Mouse (Mus musculus) embryonic facial prominence, embryonic 13.5 days (tissue): ENCODE measurements around the gene Fosb. TPM values are rescaled to one million over a fixed set of nuclear protein-coding genes. Genes with fewer than 3 reads are reported as not detected.

Source experiments
- ATAC-seq: fragments of 200-750 bp; cut with Nextera tagmentation; 2 replicates; pipeline ENCODE4 v1.8.0; 2017; ENCODE audit warnings: low read depth; ENCODE audit not compliant: insufficient number of reproducible peaks, insufficient read depth, low FRiP score, low TSS enrichment
- H3K27ac ChIP-seq: fragments of 300-500 bp; sonication (generic); 2 replicates; pipeline ENCODE4 v1.5.1; 2015; ENCODE audit warnings: moderate library complexity, mild to moderate bottlenecking, inconsistent platforms
- H3K27me3 ChIP-seq: fragments of 300-500 bp; sonication (generic); 2 replicates; pipeline ENCODE4 v1.6.1; 2015; ENCODE audit warnings: mild to moderate bottlenecking, inconsistent platforms
- H3K36me3 ChIP-seq: fragments of 300-500 bp; sonication (generic); 2 replicates; pipeline ENCODE4 v1.6.1; 2015; ENCODE audit warnings: mild to moderate bottlenecking, inconsistent platforms
- H3K4me1 ChIP-seq: fragments of 300-500 bp; sonication (generic); 2 replicates; pipeline ENCODE4 v1.6.1; 2015; ENCODE audit warnings: inconsistent platforms
- H3K4me2 ChIP-seq: fragments of 300-500 bp; sonication (generic); 2 replicates; pipeline ENCODE4 v1.6.1; 2015; ENCODE audit warnings: moderate library complexity, mild to moderate bottlenecking, inconsistent platforms
- H3K4me3 ChIP-seq: fragments of 300-500 bp; sonication (generic); 2 replicates; pipeline ENCODE4 v1.5.1; 2015; ENCODE audit warnings: mild to moderate bottlenecking, inconsistent platforms
- H3K9ac ChIP-seq: fragments of 300-500 bp; sonication (generic); 2 replicates; pipeline ENCODE4 v1.6.1; 2015; ENCODE audit warnings: mild to moderate bottlenecking, inconsistent platforms
- H3K9me3 ChIP-seq: fragments of 300-500 bp; sonication (generic); 2 replicates; pipeline ENCODE4 v1.6.1; 2016; ENCODE audit warnings: inconsistent platforms
- WGBS: fragments of 180-500 bp; shearing (Covaris S2); methylation state at CpG from one replicate; pipeline ENCODE4 v1.1.7; 2015; ENCODE audit warnings: mixed read lengths; 5-methylcytosine and 5-hydroxymethylcytosine counted together
- polyA plus RNA-seq: library from polyadenylated mRNA; unstranded; fragments of >200 nt; fragmentation: Nextera tagmentation; extraction: Ambion mirVana; gene quantifications from 2 replicates; pipeline ENCODE4 v1.2.1, GENCODE M21; 2015

The Fosb gene
- polyA plus RNA-seq, 1 experiment from 2014 or later = 0.06 TPM

DNA sequence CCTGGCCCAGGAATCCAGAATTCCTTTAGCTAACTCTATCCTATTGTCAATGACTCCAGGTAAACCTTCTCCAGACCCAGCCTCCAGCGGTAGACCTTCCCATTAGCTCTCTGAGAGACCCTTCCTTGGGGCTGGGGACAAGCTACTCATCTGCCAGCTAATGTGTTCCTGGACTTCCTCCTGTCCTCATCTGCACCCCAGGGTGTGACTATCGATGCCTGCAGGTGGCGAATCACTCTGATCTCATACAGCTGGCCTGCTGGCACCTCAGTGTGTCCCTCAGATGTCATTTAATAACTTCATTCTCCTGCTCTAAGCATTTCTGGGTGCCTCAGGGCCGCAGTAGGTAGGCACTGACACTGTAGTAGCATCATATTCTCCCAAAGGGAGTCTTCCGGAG, 17.9 kb upstream of the Fosb start:
- 82% methylated on average over 5 of the region's 5 CpGs for WGBS
- H3K4me3 ChIP-seq = no peak overlapping the region; the same call in 1 of the 2 replicates
- H3K9ac ChIP-seq = peak overlapping the region; percentile 67; the same call in 1 of the 2 replicates
- no peaks in the 10 kb centered on the region; the same call in none of the 2 replicates for H3K27me3 ChIP-seq
- H3K27ac ChIP-seq = no peak overlapping the region
- no peak for ATAC-seq
- peaks cover 20% of the 10 kb centered on the region for H3K4me1 ChIP-seq
- 0 out of 2 replicates have a peak overlapping the region, but pooled peaks have one; percentile 73 for H3K4me2 ChIP-seq
- no peaks in the 10 kb centered on the region for H3K36me3 ChIP-seq
- H3K9me3 ChIP-seq = no peaks in the 10 kb centered on the region

DNA sequence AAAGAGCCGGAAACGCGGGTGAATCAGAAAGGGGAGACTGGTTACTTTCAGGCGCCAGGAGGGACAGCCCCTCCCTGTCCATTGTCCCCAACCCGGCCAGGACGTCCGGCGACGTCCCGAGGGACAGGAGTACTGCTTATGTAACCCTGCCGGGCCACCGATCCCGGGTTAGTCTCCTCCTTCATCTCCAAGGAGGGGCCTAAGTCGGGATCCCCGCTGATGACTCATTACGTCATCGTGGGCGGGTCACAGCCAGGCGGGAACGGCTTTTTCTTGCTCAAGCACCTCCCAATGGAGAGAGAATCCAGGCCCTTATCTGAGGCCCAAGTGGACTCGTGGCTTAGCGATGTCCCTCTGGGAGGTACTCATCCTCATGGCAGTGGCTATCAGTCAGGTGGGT, 17.3 kb upstream of the Fosb start:
- H3K9me3 ChIP-seq = no peaks in the 10 kb centered on the region
- H3K9ac ChIP-seq = peak overlapping the region; percentile 67
- under 1% methylated on average over 22 of the region's 22 CpGs for WGBS
- peak overlapping the region; percentile 64 for H3K27ac ChIP-seq
- H3K4me1 ChIP-seq = peaks cover 20% of the 10 kb centered on the region
- H3K4me2 ChIP-seq = peak overlapping the region; percentile 73
- no peaks in the 10 kb centered on the region for H3K36me3 ChIP-seq
- peaks cover 5% of the 10 kb centered on the region for H3K27me3 ChIP-seq
- ATAC-seq = peak; percentile 40; the same call in 1 of the 2 replicates
- H3K4me3 ChIP-seq = peak overlapping the region; percentile 48

DNA sequence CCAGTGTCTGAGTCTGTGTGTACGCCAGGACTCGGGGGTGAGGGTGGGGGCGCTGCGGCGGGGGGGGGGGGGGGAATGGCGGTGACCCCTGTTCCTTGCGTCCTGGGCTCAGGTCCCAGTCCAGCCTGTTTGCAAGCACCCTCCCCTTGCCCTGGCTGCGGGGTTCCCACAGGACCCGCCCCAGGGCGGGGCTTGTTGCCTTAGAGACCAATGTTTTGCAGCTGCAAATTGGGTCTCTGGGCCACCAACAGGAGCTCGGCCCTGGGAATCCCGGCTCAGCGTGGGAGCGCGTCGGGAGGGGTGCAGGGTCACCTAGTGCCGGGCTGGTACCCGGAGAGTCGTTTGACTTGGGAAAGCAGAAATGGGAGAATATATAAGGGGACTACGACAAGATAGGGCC, 16.5 kb upstream of the Fosb start:
- H3K27me3 ChIP-seq = peaks cover 5% of the 10 kb centered on the region
- ATAC-seq = no peak
- H3K27ac ChIP-seq = peak overlapping the region; percentile 64
- peak overlapping the region; percentile 48 for H3K4me3 ChIP-seq
- peak overlapping the region; percentile 73 for H3K4me2 ChIP-seq
- H3K4me1 ChIP-seq = peaks cover 20% of the 10 kb centered on the region
- under 1% methylated on average over 20 of the region's 20 CpGs for WGBS
- peak overlapping the region; percentile 67 for H3K9ac ChIP-seq
- H3K9me3 ChIP-seq = no peaks in the 10 kb centered on the region
- no peaks in the 10 kb centered on the region for H3K36me3 ChIP-seq

DNA sequence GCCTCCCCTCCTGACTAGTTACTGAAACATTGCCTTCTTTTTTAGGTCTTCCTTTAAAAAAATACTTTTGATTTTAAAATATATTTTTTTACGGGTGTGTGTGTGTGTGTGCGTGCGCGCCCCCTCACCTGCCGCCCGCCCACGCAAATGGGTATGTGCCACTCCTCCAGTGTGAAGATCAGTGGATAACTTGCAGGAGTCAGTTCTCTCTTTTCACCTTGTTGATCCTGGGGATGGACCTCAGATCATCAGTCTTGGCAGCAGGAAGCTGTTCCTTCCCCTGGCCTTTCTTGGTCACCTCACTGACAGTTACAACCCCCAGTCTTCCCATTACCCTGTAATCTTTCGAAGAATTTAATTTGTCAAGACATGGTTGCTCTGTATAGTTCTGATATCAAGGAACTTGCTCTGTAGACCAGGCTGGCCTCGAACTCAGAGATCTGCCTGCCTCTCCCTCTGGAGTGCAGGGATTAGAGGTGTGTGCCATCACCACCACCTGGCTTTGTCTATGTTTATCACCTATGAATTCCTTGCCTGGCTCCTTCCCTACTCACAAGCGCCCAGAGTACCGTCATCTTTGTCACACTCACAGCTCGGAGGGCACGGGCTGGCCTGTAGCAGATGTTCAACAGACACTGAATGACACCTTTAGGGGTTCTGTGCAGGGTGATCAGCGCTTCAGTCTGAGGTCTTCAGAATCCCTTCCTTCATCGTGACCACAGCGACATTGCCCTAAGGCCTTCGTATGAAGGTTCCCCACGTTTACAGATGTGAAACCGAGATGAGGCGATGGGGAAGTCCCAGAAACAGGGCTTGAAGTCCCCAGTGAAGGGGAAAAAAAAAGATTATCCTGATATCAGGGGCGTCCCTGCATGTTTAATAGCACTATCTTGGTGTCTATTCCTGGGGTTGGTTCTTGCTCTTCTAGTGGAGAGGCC, 15.7 kb upstream of the Fosb start:
- Histone ChIP-seq H3K9ac (peak overlapping the region; percentile 67; the same call in 1 of the 2 replicates), H3K9me3 (no peaks in the 10 kb centered on the region), H3K4me3 (peak overlapping the region; percentile 48; the same call in 1 of the 2 replicates), H3K36me3 (no peaks in the 10 kb centered on the region), H3K27me3 (peaks cover 5% of the 10 kb centered on the region; the same call in 1 of the 2 replicates), H3K4me2 (peak overlapping the region; percentile 73), H3K27ac (no peak overlapping the region), H3K4me1 (peaks cover 21% of the 10 kb centered on the region)
- ATAC-seq = no peak
- 73% methylated on average over 21 of the region's 21 CpGs for whole genome bisulfite sequencing

- no peak for ATAC-seq
- 87% methylated on average over 11 of the region's 11 CpGs for WGBS
- Histone ChIP-seq H3K27ac (no peak overlapping the region), H3K4me1 (peaks cover 30% of the 10 kb centered on the region), H3K4me2 (no peak overlapping the region), H3K4me3 (no peak overlapping the region), H3K9ac (no peak overlapping the region), H3K36me3 (no peaks in the 10 kb centered on the region), H3K27me3 (peaks cover 9% of the 10 kb centered on the region; the same call in 1 of the 2 replicates), H3K9me3 (no peaks in the 10 kb centered on the region)
Observed at GRCm38 (mm10) chr7:19324221-19324620, 14.4 kb upstream of the Fosb start.

- Histone ChIP-seq H3K27ac (no peak overlapping the region), H3K27me3 (peaks cover 24% of the 10 kb centered on the region), H3K9ac (no peak overlapping the region), H3K4me2 (0 out of 2 replicates have a peak overlapping the region, but pooled peaks have one; percentile 5), H3K4me3 (no peak overlapping the region), H3K4me1 (peaks cover 27% of the 10 kb centered on the region), H3K36me3 (no peaks in the 10 kb centered on the region), H3K9me3 (no peaks in the 10 kb centered on the region)
- no peak for ATAC-seq
- 49% methylated on average over 9 of the region's 9 CpGs for WGBS
Observed at GRCm38 (mm10) chr7:19322489-19322888, 12.6 kb upstream of the Fosb start.

DNA sequence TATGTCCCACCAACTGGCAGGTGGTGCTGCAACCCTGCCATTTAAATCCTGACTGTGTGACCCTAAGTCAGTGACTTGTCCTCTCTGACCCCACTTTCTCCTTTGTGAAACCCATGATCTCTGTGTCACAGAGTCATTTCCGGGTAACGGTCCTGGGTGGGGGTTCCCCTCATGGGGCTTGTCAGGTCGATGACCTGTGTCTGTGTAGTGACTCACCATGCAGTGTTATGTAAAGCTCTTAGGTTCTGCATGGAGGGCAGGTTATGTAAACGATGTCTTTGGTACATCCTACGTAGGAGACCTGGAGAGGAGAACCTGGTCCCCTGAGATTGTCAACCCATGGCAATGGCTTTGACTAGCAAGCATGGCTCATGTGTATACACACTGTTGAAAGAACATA, 11.6 kb upstream of the Fosb start:
- Histone ChIP-seq H3K4me2 (no peak overlapping the region), H3K27me3 (peaks cover 33% of the 10 kb centered on the region), H3K4me1 (peaks cover 18% of the 10 kb centered on the region), H3K36me3 (no peaks in the 10 kb centered on the region), H3K27ac (no peak overlapping the region), H3K9me3 (no peaks in the 10 kb centered on the region), H3K4me3 (no peak overlapping the region), H3K9ac (no peak overlapping the region)
- WGBS = 64% methylated on average over 5 of the region's 5 CpGs
- ATAC-seq = no peak

GRCm38 (mm10) chr7:19320637-19321036, 10.8 kb upstream of the Fosb start:
- H3K4me1 ChIP-seq = peaks cover 11% of the 10 kb centered on the region
- no peak overlapping the region for H3K27ac ChIP-seq
- H3K36me3 ChIP-seq = no peaks in the 10 kb centered on the region
- peak overlapping the region; percentile 65 for H3K9ac ChIP-seq
- H3K4me3 ChIP-seq = peak overlapping the region; percentile 53; the same call in 1 of the 2 replicates
- peak overlapping the region; percentile 88 for H3K4me2 ChIP-seq
- ATAC-seq = no peak
- H3K27me3 ChIP-seq = peaks cover 41% of the 10 kb centered on the region
- WGBS = 40% methylated on average over 7 of the region's 7 CpGs
- H3K9me3 ChIP-seq = no peaks in the 10 kb centered on the region

DNA sequence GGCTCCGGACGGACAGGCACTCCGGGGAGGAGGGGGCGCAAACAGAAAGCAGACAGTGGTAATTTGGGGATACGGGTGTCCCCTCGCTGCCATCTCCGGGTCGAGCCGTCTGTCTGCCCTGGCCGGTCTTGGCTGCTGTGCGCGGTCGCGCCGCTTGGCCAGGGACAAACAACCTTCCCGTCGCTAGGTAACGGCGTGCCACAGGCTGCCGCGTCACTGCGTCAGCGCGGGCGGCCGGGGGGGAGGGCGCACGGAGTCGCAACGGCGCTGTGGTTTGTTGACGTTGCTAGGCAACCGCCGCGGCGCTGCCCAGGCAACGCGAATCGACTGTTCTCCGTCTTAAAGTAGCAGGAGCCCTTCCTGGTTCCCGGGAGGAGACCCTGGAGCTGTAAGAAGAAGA, 10.1 kb upstream of the Fosb start:
- WGBS = under 1% methylated on average over 41 of the region's 41 CpGs
- peak overlapping the region; percentile 65 for H3K9ac ChIP-seq
- no peaks in the 10 kb centered on the region for H3K9me3 ChIP-seq
- H3K4me1 ChIP-seq = peaks cover 11% of the 10 kb centered on the region
- no peaks in the 10 kb centered on the region for H3K36me3 ChIP-seq
- H3K4me2 ChIP-seq = peak overlapping the region; percentile 88
- H3K27ac ChIP-seq = no peak overlapping the region
- H3K4me3 ChIP-seq = peak overlapping the region; percentile 53
- peak; percentile 85 for ATAC-seq
- H3K27me3 ChIP-seq = peaks cover 45% of the 10 kb centered on the region

- Histone ChIP-seq H3K4me3 (peak overlapping the region; percentile 53), H3K36me3 (no peaks in the 10 kb centered on the region), H3K27me3 (peaks cover 50% of the 10 kb centered on the region), H3K4me2 (peak overlapping the region; percentile 88), H3K9ac (peak overlapping the region; percentile 65), H3K4me1 (peaks cover 11% of the 10 kb centered on the region), H3K9me3 (no peaks in the 10 kb centered on the region), H3K27ac (no peak overlapping the region)
- peak; percentile 54; the same call in 1 of the 2 replicates for ATAC-seq
- 12% methylated on average over 9 of the region's 9 CpGs for WGBS
Observed at GRCm38 (mm10) chr7:19319458-19319857, 9.6 kb upstream of the Fosb start.

DNA sequence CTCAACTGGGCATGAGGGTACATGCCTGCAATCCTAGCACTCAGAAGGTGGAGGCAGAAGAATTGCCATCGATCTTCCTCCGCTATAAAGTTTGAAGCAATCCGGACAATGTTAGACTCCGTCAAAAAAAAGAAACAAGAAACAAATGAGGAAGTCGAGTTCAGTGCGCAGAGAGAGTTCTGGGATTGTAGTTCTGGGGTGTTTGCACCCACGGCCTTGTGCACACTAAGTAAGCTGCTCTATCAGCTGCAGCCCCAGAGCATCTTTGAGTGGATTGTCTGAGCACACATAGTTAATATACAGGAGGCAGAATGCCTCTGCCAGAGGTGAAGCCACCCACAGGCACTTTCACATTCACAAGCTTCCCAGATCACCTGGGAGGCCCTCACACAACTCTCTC, 8.8 kb upstream of the Fosb start:
- Histone ChIP-seq H3K27me3 (peaks cover 57% of the 10 kb centered on the region), H3K27ac (no peak overlapping the region), H3K9me3 (no peaks in the 10 kb centered on the region), H3K36me3 (no peaks in the 10 kb centered on the region), H3K4me1 (peaks cover 11% of the 10 kb centered on the region), H3K4me2 (no peak overlapping the region), H3K9ac (no peak overlapping the region), H3K4me3 (no peak overlapping the region)
- 72% methylated on average over 7 of the region's 7 CpGs for WGBS
- no peak for ATAC-seq

DNA sequence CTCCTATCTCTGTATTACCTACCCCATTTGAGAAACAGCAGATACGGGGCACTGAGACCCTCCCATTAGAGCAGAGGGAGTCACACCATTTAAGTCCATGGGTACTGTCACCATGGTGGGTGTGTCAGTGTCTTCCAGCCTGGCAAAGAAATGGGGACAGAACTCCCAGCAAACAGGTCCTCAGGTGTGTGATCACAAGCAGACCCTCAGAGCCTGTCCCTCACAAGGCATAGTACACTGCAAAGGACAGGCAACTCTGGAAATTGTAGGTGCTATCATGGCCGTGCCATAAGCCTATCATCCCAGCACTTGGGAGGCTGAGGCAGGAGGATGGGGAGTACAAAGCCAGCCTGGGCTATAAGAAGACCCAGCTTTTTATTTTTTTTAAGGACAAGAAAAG, 8.3 kb upstream of the Fosb start:
- H3K9me3 ChIP-seq = no peaks in the 10 kb centered on the region
- no peak overlapping the region for H3K4me2 ChIP-seq
- ATAC-seq = no peak
- H3K36me3 ChIP-seq = no peaks in the 10 kb centered on the region
- no peak overlapping the region for H3K4me3 ChIP-seq
- peaks cover 62% of the 10 kb centered on the region for H3K27me3 ChIP-seq
- WGBS = 67% methylated on average over 2 of the region's 2 CpGs
- no peak overlapping the region for H3K9ac ChIP-seq
- H3K27ac ChIP-seq = no peak overlapping the region
- H3K4me1 ChIP-seq = peaks cover 11% of the 10 kb centered on the region
